Mouse (Mus musculus) CD8-positive naive resting alpha-beta T cell, adult 57 days (primary cell): Measurements from ENCODE around the gene Dbx1. TPM values are rescaled to one million over a fixed set of nuclear protein-coding genes. Genes with fewer than 3 reads are reported as not detected.

ENCODE experiments used
- total RNA-seq: library from RNA; stranded (reverse); gene quantifications from one replicate; pipeline ENCODE4 v1.2.4, GENCODE M21; 2023

Dbx1 gene
- not detected for total RNA-seq

GRCm38 (mm10) chr7:49636491-49637115 lies at the start of gene Dbx1:
Gene Dbx1 (minus strand): TSS chr7:49636849.

Other genes with a start within 250 kb of the Dbx1 start
- gene Htatip2, start 122.3 kb upstream of the Dbx1 start, total RNA-seq = 13.7 TPM
- 73.5 TPM for gene Prmt3, start 141.5 kb upstream of the Dbx1 start, total RNA-seq